Mouse (Mus musculus): ENCODE measurements at regions not wholly inside any gene's neighbourhood (a gene's known extent, or its start where the extent isn't known, plus 50 kb on each side); places are given as distances from the start of the nearest gene placed in this dataset.
"Not testable (repeated sequence)": the region's sequence is repeated elsewhere in the genome, so short reads cannot be mapped to it uniquely, and the experiment has no call there.

DNA sequence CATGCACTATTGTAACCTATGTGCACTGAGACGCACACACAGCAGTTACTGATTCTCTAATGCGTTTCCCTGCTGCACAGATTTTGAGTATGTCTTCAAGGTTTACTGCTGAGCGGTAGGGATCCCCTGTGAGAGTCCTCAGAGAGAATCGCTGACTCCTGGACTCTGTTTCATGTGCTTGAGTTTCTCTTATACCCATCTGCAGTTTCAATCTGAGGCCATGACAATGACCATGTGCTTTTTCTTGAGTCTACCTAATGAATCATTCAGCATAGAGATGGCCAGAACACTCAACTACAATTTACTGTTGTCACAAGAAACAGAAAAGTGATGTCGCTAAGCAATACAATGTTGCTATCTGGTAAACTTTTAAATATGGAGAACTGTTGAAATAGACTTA lies 110.8 kb upstream of the Gm5148 start:
- no peak for DNase-seq (ENCODE audit: low spot score in 2 of 2)

- no peak for DNase-seq (ENCODE audit: low spot score in 2 of 2)
Observed at GRCm38 (mm10) chr3:37834626-37835025, 110.3 kb upstream of the Gm5148 start.

DNA sequence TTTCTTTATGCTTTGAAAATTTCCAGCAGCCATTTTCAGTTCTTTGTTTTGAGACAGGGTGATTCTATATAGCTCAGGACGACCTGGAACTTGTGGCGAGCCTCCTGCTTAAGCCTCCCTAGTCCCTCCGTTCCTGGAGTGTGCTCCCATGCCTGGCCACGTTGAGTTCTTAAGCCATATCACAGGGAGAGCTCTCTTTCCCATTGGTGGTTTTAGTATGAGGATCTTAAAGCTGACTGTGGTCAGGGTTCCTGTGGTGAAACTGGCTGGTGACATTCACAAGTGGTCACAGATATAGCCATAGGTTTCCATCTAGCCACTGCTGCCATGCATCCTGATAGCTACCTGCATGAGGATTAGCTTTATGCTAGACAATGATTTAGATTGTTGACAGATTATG lies 109.1 kb upstream of the Gm5148 start:
- DNase-seq (ENCODE audit: low spot score in 2 of 2) = no peak

DNA sequence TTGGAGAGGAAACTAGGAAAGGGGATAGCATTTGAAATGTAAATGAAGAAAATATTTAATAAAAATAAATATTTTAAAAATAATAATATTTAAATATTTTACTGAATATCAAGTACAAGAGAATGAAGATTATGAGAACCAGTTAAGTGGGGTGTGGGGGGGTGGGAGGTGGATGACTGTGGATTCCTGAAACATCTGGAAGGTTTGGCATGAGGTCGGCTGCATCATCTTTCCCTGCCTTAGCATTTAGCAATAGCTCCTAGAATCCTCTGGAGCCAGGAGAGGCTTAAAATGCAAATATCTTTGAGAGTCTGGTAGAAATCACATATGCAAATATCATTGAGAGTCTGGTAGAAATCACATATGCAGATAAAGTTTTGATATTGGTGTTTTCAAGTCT lies 103.3 kb upstream of the Gm5148 start:
- DNase-seq (ENCODE audit: low spot score in 2 of 2) = no peak

DNA sequence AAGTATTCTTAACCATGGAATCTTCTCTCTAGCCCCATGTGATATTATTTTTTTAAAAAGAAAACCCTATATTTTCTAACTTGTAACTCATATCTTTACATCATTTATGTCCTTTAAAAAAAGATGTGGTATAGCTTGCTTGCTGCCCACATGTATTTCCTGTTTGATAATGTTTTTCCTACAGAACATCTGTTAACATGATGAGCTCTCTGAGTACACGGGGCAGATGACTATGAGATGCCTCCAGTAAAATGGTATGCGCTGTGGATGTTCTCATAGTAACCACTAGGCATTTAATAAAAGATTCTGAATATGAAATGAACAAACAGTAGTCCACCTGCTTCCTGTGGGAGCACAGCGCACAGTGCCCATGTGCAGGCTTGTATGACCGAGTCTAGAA lies 101.3 kb upstream of the Gm5148 start:
- DNase-seq (ENCODE audit: low spot score in 2 of 2) = no peak

GRCm38 (mm10) chr3:37824681-37825080 lies 100.4 kb upstream of the Gm5148 start:
- DNase-seq (ENCODE audit: low spot score in 2 of 2) = no peak

DNA sequence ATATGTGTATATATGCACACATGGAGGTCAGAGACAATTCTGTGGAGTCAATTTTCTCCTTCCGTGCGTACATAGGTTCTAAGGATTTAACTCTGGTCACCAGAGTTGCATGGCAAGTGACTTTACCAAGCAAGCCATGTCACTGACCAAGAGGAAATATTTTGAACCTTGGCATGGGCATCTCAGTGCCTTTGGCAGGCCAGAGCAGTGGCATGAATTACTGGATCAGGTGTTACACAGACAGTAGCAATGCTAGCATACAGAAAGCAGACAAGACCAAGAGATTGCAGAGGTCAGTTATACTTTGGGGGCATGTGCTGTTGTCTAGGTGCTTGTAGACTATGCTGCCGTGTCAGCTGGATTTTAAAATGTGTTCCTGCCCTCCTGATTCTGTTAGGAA lies 95.2 kb upstream of the Gm5148 start:
- DNase-seq (ENCODE audit: low spot score in 2 of 2) = no peak

- DNase-seq (ENCODE audit: low spot score in 2 of 2) = no peak
Observed at GRCm38 (mm10) chr3:37817434-37817805, 93.1 kb upstream of the Gm5148 start.

DNA sequence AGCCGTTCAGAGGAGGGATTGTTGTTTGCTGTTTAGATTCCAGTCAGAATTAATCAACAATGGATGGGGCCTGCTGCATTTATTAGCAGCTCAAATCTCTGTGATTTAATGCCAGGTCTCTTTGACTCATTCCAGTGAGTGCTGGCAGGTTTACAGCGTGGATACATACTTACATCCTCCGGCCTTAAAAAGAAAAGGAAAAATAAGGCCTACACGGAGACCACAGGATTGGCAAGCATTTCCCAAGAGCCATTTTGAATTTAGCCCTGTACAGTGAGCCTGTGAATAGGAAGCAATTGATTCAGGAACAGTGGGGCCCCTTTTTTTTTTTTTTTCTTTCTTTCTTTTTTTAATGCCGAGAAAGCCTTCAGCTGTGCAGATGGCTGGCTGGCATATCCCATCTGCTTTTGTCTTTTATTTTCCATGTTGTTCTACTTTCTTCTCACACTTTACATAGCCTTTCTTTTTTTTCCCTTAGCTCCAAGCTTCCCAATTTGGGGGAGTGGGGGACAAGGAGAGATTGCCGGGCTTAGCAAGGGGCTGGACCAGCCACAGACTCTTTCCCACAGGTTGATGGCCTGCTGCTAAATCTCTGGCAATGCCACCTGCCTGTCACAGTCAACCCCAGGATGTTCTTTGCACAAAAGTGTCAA lies 92.6 kb upstream of the Gm5148 start:
- DNase-seq (ENCODE audit: low spot score in 2 of 2) = no peak

DNA sequence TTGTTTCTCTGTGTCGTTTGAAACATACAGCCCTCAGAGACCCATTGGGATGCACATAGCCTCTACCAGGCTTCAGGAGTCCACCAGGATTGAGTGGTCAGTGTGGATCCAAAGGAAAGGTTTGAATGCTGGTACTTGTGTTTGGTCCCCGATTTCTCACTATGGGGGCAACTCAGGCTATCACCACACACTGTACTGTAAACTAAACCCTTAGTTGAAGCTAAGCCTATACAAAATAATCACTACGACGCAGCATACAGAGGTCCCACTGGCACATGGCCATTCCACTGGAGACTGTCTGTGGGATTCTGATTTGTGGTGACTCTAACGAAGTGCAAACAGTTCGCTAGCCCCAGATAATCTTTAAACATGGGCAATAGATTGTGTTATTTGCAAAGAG lies 91.5 kb upstream of the Gm5148 start:
- DNase-seq (ENCODE audit: low spot score in 2 of 2) = no peak

DNA sequence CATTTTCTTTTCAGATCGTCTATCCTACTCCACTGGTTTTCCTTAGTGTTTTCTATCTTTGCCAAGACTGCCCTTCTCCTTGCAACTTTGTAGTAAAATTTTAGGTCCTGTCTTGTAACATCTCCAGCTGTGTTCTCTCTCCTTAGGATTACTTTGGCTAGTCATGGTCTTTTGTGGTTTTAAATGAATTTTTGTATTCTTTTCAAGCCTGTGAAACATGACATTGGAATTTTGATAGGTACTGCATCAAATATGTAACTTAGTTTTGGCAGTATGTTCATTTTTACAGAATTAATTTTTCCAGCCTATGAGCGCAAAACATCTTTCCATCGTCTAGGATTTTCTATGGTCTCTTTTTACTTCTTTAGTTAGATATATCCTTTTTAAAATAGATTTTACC lies 88.6 kb upstream of the Gm5148 start:
- no peak for DNase-seq (ENCODE audit: low spot score in 2 of 2)

DNA sequence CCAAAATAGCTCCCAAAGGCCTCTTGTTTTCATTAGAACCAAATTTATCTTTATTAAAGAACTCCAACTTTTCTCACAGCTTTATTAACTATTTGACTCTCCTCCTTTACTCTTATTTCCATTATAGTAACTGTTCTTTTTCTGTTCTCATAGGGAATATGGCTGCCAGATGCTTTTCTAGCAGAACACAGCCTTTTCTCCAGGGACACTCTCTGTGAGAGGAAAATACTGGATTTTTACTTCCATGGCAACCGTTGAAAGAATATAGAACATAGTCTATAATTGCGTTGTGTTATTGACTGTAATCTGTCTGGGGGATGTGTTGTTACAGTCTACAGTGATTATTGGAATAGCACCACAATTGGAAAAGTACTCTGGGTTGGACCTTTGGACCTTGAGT lies 87.1 kb upstream of the Gm5148 start:
- DNase-seq (ENCODE audit: low spot score in 2 of 2) = no peak

- no peak for DNase-seq (ENCODE audit: low spot score in 2 of 2)
Observed at GRCm38 (mm10) chr3:37810763-37811162, 86.5 kb upstream of the Gm5148 start.

DNA sequence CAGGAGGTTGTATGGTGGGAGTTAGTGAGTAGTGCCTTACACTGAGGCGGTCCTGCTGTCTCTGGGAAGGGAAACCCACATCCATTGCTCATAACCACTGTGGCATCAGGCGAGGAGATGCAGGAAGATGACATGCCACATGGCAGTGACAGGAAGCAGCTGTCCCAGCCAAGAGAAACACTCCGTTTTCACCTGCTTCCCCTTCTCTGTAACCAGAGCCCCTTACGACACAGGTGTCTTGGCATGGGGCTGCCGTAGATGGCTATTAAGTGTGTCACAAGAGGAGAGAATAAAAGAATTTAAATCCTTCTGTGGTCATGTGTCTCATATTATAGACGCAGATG lies 81.5 kb upstream of the Gm5148 start:
- DNase-seq (ENCODE audit: low spot score in 2 of 2) = no peak

GRCm38 (mm10) chr3:37804941-37805804 lies 80.9 kb upstream of the Gm5148 start:
- no peak for DNase-seq (ENCODE audit: low spot score in 2 of 2)

- DNase-seq (ENCODE audit: low spot score in 2 of 2) = no peak
Observed at GRCm38 (mm10) chr3:37804261-37804660, 80.0 kb upstream of the Gm5148 start.

DNA sequence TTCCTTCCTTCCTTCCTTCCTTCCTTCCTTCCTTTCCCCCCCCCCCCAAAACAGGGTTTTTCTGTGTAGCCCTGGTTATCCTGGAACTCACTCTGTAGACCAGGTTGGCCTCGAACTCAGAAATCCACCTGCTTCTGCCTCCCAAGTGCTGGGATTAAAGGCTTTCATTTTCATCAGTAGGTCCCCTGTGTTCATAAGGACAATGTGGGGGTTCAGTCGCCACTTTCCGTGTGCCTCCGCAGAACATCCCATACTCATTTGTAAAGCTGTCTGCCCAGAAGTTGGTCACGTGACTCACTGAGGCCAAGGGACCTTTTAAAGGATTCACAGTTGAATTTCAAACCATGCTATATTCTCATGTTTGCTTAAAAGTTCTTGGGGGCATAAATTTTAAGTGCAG lies 79.5 kb upstream of the Gm5148 start:
- DNase-seq (ENCODE audit: low spot score in 2 of 2) = not testable (repeated sequence)

GRCm38 (mm10) chr3:37801551-37801950 lies 77.3 kb upstream of the Gm5148 start:
- no peak for DNase-seq (ENCODE audit: low spot score in 2 of 2)

DNA sequence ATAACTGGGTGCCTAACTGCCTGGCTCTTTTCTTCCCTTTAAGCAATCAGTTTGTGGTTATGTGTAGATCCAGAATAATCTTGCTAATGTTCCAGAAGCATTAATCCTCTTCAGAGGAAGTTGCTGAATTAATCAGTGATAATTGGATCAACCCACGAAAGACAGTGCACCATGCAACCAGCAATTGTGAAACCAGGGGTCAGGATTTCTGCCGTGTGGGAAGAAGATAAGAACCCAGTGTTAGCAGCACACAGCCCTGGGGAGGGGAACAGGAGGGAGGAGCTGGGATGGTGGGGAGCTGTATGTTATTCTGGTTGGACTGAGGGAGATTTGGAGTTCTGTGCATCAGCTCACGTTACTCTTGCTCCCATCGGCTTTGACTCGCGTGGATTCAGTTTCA lies 75.5 kb upstream of the Gm5148 start:
- no peak for DNase-seq (ENCODE audit: low spot score in 2 of 2)

DNA sequence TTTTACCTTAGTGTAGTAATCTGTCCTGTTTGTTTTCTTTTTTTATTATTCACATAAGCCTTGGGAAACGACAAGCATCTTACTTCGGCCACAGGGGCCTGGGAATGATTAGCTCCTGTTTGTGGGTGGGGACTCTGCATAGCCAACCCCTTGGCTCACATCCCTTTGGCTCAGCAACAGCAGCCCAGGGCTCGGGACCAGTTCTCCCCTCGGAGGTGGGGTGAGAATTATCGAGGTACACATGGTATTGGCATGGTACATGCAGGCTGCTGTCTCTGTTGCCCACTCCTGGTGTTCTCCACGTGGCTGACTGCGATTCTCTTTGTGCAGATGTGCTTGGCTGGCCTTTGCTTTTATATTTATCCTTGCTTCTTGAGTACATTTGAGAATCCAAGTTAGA lies 65.4 kb upstream of the Gm5148 start:
- DNase-seq (ENCODE audit: low spot score in 2 of 2) = no peak

DNA sequence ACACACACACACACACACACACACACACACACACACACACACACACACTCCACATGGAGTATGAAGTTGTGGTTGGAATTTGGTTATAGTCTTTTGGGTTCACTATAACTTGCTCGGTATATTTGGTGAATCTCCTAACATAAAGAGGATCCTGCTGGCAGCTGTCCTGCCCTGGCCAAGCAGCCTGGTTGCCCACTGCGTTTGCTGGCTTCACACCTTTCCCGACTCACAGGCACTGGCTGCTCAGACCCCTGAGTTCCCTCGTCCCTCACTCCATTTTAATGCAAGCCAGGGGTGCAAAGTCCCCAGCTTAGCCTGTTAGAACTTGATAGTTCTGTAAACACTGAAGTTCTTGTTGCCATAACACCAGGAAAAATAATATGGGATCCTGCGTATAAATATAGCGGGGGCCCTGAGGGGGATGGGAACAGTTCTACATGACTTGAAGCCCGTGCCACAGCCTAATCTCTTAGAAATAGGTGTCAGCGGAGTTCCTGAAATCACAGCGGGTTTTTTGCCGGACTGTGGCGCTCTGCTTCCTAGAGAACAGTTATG lies 64.9 kb upstream of the Gm5148 start:
- no peak for DNase-seq (ENCODE audit: low spot score in 2 of 2)

- no peak for DNase-seq (ENCODE audit: low spot score in 2 of 2)
Observed at GRCm38 (mm10) chr3:37788366-37788765, 64.1 kb upstream of the Gm5148 start.

DNA sequence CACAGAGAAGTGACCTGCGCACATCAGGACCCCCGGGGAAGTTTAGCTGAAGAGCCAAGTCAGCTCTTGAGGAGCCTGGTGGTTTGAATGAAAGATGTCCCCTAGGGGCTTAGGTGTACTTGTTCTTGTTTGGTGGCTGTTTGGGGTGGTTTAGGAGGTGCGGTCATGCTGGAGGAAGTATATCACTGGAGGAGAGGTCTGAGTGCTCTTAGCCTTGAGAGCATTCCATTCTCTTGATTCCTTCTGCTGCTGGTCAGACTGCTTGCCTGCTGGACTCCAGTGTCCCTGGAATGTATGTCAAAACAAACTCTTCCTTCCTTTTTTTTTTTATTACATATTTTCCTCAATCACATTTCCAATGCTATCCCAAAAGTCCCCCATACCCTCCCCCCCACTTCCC lies 62.5 kb upstream of the Gm5148 start:
- no peak for DNase-seq (ENCODE audit: low spot score in 2 of 2)

Data from spleen, postnatal 14 days (tissue).